Mouse (Mus musculus) megakaryocyte-erythroid progenitor cell, adult 5-6 weeks (primary cell): ENCODE results near the gene Ebf3. TPM values are rescaled to one million over a fixed set of nuclear protein-coding genes. Genes with fewer than 3 reads are reported as not detected.
A peak's percentile ranks its signal among the peaks of the same experiment; 100 is the strongest.

Experiments used
- ATAC-seq: replicated peaks from 2 replicates; pipeline ENCODE4 v1.8.0; 2016; ENCODE audit warnings: mild to moderate bottlenecking, inconsistent platforms; ENCODE audit not compliant: severe bottlenecking, poor library complexity, low FRiP score, low TSS enrichment
- total RNA-seq, 2 experiments: library from RNA; stranded (forward) in 1 of 2; stranded (reverse) in 1 of 2; fragments of 200-1000, 215-1000 nt in 1 of 2; fragments of >200 nt in 1 of 2; fragmentation: Nextera tagmentation in 1 of 2; gene quantifications; 2 replicates each; pipeline ENCODE4 v1.2.3; 2014 to 2017

Ebf3 gene
- not detected in 2 replicates for total RNA-seq (2014; fragmentation: Nextera tagmentation)
- total RNA-seq (2017), result not detected in 2 replicates

DNA sequence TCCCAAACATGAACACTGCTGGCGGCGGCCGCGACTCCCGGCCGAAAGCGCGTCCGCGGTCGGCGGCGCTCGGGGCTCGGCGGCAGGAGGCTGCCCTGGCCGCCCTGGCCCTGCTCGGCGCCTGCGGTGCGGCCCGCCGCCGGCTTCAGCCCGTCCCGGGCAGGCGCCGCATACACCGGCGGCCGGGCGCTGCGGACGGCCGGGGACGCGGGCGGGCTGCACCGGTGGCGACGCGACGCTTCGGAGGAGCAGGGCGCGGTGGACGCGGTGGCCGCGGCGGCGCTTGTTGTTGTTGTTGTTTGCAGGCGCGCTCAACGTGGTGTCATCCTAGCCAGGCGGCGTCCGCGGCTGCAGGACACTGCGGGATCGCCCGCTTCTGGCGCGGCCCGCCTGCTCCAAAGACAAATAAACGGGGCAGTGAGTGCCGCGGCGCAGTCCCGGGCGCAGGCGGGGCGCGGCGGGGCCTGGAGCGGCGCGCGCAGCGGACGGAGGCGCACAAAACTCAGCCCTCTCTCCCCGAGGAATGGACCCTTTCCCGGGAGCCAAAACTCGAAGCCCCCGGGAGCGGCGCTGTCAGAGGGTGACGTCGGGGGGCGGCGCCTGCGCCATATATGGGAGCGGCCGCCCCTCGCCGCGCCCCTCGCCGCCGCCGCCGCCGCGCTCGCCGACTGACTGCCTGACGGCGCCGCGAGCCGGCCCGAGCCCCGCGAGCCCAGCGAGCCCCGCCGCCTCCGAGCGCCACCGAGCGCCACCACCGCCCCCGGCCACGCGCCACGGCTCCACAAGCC lies at the start of gene Ebf3:
Gene Ebf3 (minus strand): TSS at position 542 of the 788 bp plus-strand sequence.
- no peak for ATAC-seq

DNA sequence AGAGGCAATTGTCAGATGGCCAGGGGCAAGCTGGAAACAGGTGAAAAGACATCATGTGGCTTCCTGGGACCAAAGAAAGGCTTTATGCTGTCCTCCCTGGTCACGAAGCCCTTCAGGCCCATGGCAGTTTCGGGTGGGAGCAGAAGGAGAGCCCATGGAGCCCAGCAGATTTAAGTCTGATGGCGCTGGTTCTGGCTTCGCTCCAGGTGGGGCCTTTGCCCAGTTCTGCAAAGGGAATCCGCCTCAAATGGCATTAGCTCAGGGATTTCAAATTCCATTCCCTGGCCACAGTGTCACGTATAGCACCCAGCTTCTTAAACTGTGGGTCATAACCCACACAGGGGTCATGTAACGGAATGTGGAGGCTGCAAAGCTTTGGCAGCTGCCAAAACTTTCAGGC lies 32.6 kb upstream of the Ebf3 start:
- no peak for ATAC-seq

DNA sequence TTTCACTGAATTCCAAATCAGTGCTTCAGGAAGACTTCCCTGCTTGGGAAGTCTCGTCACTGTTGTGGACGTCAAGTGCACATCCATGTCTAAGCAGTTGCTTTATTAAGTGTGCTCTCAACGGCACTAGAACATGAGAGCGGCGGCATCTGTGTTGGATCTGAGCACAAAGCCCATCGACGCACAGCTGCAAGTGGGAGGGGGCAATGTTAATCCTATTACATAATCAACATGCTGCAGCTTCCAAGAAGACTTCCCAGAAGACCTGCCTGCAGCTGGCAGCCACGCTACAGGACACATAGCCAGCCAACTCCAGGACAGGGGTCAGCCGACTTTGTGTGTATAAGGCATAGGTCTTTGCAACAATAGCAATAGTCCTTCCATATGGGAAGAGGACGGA lies 31.8 kb upstream of the Ebf3 start:
- ATAC-seq, result no peak

DNA sequence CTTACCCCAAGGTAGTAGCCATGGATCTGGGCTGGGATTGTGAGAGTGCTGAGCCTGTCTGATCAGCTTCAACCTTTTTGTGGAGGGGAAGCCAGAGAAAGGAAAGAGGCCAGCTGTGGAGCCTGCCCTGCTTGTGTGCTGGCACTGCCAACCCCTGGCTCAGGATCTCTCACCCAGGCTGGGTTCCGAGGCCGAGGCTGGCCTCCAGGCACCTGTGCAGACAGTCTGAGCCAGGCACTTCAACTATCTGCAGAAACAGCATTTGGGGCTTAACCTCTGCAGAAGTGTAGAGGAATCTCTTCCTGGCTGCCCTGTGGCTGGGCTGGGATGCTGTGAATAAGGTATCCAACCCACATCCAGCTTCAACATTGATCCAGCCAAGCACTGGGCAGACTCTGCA lies 19.7 kb upstream of the Ebf3 start:
- no peak for ATAC-seq

DNA sequence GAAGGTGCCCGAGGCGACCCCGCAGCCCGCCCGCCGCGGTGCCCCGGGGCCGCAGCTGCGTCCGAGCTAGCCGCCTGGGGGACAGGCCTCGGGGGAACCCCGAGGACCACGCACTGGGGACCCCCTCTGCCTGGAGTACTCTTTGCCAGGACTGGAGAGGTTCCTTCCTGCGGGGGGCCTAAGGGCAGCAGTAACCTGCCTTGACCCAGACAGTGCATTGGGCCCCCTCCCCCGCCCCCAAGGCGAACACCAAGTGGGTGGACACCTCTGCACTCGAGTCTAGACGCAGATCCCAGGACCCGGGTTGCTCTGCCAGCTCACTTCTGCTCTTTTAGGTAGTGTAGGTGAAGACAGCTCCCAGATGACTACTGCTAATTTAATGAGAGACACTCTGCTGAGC lies 8.7 kb upstream of the Ebf3 start:
- no peak for ATAC-seq

DNA sequence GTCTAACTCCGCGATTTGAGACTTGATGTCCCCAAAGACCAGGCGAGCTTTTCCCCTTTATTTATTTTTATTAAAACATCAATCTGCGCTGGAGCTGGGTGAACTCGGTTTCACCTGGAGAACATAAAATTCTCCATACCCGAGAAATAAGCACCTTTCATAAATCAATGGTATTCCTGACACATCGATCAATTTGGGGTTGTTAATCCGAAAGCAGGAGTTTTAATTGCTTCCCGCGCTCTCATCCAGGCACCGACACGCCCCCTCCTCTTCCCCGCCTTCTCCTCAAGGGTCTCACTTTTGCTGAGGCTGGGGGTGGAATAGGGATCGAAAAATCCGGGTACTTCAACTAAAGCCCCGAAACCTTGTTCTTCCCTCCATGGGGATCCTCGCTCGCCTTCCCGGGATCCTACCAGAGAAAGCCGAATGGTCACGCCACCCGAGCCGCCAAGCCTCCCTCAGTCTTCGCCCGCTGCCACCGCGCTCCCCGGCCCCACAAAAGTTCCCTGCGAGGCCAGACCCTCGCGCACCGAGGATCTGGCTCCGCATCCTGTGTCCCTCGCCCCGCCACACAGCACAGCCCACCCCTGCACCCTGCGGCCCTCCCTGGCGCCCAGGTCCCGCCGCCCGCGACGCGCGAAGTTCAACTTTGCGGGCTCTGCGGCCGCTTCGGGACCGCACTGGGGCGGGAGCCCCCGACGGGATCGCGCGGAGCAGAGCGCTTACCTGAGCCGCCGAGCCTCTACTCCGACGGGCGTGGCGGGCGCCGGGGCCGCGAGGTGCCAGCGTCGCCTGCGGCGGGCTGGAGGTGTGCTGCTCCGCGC lies 7.9 kb upstream of the Ebf3 start:
- ATAC-seq, result no peak

DNA sequence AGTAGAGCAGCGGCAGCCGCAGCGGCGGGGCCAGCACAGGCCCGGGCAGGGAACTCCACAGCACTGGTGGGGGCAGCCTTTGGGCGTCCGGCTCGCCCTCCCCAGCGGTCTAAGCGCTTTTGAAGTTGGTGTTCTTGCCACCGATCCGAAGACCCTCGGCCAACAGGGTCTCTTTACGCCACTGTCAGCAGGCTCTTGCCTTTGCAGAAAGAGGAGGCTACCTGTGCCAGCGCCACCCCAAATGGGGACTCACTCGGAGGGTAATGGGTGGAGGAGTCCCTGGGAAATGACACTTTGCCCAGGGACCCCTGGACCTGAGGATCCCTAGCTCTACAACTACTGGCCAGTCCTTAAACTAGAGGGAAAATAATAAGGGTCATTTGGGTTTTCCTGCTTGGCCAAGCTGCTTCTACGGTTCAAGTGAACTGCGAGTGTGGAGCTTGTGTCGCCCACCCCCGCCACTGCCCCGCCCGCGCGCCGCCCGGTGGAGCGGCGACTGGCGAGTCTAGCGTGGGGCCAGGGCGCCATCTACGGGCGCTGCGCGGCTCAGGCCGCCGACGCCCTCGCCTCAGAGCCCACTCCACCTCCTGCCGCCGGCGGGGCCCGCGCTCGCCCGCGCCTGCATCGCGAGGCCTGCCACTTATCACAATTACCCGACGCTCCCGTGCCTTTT lies 7.0 kb upstream of the Ebf3 start:
- peak; percentile 57 for ATAC-seq

DNA sequence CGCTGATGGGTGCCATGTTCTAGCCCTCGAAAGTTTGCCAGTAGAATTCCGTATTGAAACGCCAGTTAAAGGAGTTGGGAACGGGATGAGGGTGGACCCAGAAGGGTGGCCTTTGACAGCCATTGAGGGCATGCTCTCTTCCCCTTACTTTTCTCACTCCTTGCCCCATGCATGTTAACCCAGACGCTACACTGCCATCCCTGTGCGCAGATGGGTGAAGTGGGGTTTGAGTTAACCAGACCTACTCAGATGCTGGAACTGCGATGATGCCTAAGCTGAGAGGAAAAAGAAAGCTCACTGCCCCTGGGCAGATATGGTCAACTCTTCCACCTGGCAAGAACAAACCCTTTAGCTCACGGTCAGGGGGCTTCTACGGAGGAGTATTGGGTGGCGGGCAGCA lies 6.1 kb upstream of the Ebf3 start:
- ATAC-seq, result no peak

DNA sequence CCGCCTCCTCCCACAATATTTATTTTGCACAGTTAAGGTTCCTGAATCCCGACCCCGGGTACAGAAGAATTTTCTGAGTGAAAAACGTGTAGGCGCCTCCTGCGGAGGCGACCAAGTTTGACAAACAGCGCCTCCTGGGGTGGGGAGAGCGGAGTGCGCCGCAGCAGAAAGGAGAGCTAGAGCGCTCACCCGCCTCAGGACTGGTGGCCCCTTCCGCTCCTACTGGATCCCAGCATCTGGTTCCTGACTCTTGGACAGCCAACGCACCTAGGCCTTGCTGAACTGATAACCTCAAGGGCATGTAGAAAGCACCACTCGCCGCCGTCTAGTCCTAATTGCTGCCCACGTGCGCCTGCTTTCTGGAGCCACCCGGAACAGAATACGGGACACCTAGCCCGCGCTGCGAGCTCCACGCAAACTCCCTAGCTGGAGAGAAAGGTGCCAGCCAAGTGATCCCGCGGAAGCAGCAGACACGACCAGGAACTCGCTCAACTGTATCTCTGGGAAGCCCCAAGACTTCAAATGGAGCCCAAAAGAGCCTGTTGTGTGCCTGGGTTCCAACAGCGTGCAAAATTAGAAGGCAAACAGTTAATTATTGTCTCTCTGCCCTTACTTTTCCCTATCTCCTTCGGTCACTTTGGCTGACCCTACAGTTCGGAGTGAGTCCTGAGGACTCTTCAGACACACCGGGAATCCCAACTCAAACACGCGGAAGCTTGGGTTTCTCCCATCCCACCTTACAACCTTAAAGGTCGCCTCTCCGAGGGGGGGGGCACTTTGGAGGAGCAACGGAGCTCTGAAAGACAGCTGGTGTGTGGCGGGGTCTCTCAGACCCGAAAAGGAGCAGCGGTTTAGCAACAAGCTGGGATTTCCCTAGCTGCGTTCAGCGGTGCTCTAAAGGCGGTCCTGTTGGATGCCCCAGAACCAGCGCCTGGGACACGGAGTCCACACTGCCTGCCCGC lies 5.0 kb upstream of the Ebf3 start:
- ATAC-seq, result peak; percentile 71

DNA sequence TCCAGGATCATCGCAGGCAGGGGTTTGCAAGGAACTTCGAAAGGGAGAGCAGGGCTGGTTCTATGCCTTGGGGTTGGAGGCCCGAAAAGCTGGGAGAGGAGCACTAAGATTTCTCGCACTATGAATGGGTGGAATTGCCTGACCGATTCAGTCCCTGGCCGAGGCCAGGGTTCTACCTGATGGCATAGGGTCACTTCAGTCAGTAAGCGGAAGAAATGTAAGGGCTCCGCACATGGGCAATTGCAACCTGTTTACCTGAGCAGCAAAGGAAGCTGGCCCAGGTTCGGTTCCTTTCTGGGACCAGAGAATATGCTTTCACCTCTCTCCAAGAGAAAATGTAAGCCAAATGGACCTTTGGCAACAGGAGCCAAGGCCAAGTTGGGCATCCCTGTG lies 4.1 kb upstream of the Ebf3 start:
- no peak for ATAC-seq

DNA sequence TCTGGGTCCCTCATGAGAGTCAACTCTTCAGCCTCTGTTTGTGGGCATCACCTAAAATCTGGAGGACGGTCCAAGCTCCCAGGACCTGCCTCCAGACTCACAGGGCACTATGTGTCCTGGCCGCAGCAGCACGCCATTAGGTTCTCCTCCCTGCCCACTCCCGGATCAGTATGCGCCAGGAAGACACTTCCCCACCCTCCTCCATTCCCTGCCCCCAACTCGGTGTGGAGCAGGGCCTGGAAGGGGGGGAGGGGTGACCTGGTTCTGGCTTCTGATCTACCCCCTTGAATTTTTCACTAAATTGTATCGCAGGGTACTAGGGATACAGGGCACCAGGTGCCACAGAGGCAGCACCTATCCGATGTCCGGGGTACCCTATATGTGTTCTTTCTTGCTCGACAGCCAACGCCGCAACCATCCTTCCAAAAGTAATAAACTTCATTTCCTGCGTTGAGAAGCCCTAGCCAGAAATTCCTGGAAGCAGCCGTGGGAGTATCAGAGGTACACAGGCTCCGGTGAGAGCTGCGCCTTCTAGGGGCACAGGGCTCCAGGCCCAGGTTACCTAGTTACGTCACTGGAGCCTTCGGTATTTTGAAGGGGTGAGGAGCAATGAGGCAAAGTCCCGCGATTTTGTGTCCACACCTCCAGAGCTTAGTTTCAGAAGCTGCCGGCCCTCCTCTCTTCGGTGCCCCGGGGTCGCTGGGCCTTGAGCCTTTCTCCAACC lies 3.6 kb upstream of the Ebf3 start:
- ATAC-seq, result no peak

DNA sequence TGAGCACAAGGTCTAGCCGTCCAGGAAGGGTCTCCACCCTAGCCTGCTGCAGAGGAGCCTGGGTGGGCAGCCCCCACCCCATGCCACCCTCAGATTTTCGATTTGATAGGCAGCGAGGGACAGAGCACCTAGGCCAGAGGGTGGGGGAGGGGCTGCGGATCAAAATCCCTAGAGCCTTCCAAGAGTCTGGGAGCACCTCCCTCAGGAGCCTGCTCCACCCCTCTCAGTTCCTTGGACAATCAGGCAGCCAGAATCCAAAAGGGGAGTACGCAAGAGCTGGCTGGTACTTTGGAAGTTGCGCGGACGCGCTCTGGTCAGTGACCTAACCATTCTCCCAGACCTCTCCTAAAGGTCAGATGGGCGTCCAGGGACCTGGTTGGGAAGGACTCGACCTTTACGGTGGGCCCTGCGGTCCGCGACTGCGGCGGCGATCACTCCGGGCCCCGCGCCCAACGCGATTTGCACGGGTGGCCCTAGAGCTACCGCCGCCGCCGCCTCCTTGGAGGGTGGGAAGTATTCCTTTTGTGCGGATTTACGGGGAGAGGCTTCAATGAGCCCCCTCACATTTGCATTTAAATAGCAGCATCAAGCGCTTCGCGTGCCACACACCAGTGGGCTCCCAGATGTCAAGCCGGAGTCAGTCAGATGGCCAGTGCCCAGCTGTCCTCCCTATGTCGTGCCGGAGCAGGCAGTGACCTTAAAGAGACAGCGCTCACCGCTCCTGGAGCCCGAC lies 2.8 kb upstream of the Ebf3 start:
- no peak for ATAC-seq

DNA sequence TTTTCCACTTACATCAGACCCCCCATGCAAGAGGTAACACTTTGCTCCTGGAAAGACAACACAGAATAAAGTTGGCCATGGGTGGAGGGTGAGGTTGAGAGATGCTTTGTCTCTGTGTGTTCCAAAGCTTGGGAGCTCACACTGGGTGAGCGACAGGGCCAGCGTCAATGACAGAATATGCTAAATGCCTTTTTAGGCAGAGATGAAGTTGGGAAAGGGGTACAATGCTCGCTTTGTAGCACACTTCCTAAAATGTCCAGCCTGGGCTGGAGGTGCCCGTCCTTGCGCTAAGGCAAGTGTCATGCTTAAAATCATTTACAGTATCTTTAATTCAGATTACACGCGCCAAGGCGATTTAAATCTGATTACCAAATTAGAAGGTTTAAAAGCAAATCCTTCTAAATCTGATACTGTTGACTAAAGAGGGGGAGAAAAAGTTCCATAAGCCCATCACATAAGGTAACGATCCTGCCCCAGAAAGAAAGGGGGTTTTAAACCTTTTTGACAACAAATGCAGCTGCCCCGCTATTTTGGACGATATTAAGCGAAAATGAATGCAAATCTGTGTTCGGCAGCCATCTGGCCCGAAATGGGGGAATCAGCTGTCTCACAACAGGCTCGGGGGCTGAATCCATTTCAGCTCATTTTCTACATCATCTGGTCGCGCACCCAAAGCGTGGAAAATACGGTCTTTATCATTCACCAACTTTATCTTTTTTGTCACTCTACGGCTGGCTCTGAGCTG lies 2.1 kb upstream of the Ebf3 start:
- no peak for ATAC-seq

DNA sequence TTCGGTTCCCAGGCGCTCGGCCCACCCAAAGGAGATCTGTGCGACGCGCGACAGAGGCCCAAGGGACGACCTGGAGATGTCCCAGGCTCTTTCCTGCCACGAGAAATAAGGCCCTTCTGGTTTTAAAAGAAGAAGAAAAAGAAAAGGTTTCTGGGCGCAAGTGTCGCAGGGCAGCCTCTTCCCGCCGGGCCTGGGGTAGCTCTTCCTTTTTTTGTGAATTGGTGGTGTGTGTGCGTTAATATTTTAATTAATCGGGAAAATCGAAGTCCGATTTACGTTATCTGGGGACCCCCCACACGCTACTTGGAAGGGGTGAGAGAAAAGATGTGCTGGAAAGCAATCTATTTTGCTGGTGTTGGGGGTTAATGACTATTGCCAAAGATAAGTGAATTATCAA lies 1.3 kb upstream of the Ebf3 start:
- no peak for ATAC-seq

DNA sequence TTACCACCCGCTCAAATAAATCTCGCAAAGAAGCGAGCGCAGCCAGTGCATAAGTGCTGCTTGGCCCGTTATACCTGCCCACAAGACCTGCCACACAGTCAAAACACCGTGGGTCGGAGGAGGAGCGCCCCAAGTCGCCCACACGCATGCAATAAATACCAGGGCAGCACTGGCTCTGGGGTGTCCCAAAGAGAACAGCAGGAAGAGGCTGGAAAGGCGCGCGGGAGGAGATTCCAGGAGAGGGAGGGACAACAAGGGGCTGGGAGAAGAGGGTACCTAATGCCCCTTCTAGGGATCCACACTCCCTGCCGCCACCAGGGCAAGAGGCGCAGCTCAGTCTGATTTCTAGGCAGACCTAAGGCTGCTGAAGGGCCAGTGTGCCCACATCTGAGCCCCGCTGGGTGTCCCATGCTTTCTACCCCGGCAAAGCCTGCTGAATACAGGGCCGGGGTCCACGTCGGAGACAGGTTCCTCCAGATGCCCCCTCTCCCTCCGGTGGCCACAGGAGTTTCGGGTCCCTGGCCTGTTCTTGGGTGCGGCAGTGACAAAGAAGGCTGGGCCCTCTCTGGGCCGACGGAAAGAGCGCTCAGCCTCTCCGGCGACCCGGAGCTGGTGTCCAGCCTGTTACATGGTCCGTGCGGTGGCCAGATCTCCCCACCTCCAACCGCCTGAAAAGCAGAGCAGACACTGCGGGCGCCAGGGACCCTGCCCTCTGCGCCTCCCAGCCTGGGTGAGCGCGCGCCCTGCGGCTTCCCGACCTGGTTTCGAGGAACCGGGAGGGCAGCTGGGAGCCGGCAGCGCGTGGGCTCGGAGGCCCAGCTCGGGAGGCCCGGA lies 682 bp upstream of the Ebf3 start:
- no peak for ATAC-seq

DNA sequence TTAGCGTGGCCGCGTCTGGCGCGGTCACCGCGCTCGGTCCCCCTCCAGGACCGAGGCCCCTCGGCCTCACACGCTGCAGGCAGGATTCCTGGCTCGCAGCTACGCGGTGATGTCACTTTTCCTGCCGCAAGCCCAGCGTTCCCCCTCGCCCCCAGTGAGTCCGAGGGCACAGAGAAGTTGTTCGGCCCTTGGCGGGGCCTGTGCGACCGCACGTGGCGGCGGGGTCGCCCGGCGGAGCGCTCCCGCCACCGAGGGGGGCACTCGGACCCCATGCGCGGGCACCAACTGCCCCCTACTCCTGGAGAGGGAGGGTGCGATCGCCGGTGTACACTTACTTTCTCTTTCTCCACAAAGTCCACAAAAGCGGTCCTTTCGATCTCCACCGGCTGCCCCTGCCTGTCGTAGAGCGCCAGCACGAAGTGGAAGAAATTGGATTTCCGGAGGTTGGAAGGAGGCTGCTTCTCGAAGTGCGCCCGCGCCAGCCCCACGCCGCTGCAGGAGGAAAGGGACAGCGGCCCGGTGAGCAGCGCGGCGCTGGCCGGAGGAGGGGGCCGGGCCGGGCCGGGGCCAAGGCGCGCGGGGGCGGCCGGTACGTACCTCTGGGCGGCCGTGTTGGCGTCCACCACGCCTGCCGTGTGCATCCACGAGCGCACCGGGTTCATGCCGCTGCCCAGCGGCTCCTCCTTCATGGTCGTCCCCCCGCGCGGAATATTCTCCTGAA lies 902 bp downstream of the Ebf3 start:
- no peak for ATAC-seq
